Mouse (Mus musculus): ENCODE data around the gene Arhgef2. TPM values are rescaled to one million over a fixed set of nuclear protein-coding genes. Genes with fewer than 3 reads are reported as not detected.
A peak's percentile ranks its signal among the peaks of the same experiment; 100 is the strongest.

Gene Arhgef2
- polyA plus RNA-seq, 1 experiment, result 210 TPM

DNA sequence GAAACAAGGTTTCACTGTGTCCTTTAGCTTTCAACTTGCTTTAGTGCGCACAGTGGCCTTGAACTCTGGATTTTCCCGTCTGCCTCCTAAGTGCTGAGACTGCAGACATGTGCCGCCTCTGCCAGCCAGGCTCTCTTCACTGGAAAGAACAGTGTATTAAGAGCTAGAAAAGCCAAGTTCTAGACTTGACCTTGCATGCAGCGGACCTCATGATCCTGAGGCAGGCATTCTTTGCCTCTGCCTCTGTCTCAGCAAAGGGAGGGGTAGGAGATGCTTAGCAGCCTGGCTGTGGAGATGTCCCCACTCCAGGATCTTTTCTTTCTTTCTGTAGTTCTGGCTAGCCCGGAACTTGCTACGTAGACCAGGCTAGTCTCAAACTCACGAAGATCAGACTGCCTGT, 903 bp upstream of the Arhgef2 start:
- TF ChIP-seq POLR2A (IDR thresholded peaks at IDR 0.05; ENCODE audit: low read depth, low read length), result no peak
- TF ChIP-seq CTCF (IDR thresholded peaks at IDR 0.05; ENCODE audit: borderline replicate concordance, insufficient read depth, low read length), result no peak
- Histone ChIP-seq H3K4me1 (ENCODE audit: control insufficient read depth, insufficient read depth, low read length) (peaks cover 4% of the 10 kb centered on the region), H3K4me3 (ENCODE audit: insufficient read depth, low read length) (no peak overlapping the region), H3K27ac (ENCODE audit: insufficient read depth, low read length) (no peak overlapping the region)

DNA sequence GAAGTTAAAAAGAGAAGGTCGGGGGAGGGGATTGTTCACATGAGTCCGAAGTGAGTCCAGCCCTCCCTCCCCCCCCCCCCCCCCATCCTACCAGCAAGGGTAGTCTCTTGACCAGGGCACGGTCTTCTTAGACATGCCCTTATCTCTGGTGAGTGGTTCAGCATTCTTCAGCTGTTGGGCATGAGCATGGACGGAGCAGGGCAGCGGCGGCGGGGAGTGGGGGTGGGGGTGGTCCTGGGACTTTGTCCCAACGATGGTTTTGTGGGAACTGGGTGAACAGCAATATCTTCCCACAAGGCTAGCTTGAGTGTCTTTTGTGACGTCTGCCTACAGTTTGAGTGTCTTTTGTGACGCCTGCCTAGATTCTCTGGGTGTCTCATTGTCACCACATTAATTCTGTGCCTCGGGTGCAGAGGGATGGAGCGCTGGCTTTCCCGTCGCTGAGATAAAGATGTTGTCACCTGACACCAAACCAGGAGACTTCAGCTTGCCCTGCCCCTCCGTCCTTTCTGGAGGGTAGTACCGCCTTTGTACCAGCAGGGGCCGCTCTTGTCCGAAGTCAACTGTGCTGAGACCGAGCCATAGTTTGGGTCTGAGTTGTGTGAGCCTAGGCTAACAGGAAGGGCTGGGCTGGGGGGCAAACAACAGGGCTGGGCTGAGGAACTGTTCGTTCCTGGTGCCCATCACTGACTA, 1.4 kb downstream of the Arhgef2 start:
- peak overlapping the region; percentile 7; the same call in 1 of the 2 replicates for H3K4me3 ChIP-seq (ENCODE audit: insufficient read depth, low read length)
- H3K4me1 ChIP-seq (ENCODE audit: control insufficient read depth, insufficient read depth, low read length), result peaks cover 4% of the 10 kb centered on the region
- no peak overlapping the region for H3K27ac ChIP-seq (ENCODE audit: insufficient read depth, low read length)
- TF ChIP-seq CTCF (IDR thresholded peaks at IDR 0.05; ENCODE audit: borderline replicate concordance, insufficient read depth, low read length), result peak; percentile 88; the same call in 1 of the 2 replicates
- TF ChIP-seq POLR2A (IDR thresholded peaks at IDR 0.05; ENCODE audit: low read depth, low read length), result peak; percentile 29; the same call in 1 of the 2 replicates

DNA sequence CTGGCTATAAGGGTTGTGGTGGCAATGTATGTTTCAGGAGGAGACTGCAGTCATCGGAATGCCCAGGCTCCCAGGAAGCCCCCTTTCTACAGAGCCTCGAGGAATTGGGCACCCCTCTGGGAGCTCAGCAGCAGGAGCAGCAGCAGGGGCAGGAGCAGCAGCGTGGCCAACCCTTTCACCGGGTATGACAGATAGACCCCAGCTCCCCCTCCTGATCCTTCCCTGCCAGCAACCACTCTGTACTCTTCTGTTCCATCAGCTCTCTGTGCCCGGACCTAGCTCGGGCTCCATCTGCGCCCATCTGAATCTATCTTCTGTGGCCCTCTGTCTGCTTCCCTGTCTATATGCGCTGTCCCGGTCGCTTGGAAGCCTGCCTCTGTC, 2.0 kb downstream of the Arhgef2 start:
- Histone ChIP-seq H3K4me1 (ENCODE audit: control insufficient read depth, insufficient read depth, low read length) (peaks cover 4% of the 10 kb centered on the region), H3K27ac (ENCODE audit: insufficient read depth, low read length) (no peak overlapping the region), H3K4me3 (ENCODE audit: insufficient read depth, low read length) (no peak overlapping the region)
- TF ChIP-seq CTCF (IDR thresholded peaks at IDR 0.05; ENCODE audit: borderline replicate concordance, insufficient read depth, low read length) (no peak), POLR2A (IDR thresholded peaks at IDR 0.05; ENCODE audit: low read depth, low read length) (no peak)

DNA sequence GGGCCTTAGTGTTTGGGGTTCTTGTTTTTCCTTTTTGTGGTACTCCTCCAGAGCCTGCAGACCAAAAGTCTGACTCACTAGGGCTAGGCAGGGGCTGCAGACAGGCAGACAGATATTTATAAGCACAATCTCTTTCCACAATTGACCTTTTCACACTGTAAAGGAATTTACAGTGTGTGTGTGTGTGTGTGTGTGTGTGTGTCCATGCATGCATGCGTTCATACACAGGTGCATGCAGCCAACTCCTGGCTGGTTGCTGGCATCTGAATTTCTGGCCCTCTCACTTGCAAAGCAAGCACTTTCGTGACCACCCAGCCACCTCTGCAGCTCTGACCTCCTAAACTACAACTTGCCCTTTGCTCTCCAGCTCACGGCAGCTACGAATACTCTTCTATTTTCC, 3.3 kb downstream of the Arhgef2 start:
- H3K4me1 ChIP-seq (ENCODE audit: control insufficient read depth, insufficient read depth, low read length), result peaks cover 4% of the 10 kb centered on the region
- TF ChIP-seq CTCF (IDR thresholded peaks at IDR 0.05; ENCODE audit: borderline replicate concordance, insufficient read depth, low read length) (no peak), POLR2A (IDR thresholded peaks at IDR 0.05; ENCODE audit: low read depth, low read length) (no peak)
- no peak overlapping the region for H3K4me3 ChIP-seq (ENCODE audit: insufficient read depth, low read length)
- H3K27ac ChIP-seq (ENCODE audit: insufficient read depth, low read length), result peak overlapping the region; percentile 52

DNA sequence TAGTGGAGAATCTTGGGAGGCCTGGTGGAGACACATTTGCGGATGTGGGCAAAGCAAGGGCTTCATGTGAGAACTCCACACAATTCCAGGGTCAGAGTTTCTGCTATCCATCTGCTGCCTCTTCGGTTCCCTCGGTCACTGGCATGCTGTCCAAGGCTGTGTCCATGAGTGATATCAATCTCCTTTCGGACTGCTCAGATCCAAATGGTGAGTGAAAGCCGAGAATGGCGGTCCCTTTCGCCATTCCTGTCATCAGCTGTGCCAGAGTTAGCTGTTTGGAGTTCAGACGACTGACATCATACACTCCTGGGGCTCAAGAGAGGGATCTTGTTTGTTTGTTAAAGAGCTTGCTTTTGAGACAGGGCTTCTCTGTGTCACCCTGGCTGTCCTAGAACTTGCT, 8.7 kb downstream of the Arhgef2 start:
- Histone ChIP-seq H3K27ac (ENCODE audit: insufficient read depth, low read length) (no peak overlapping the region), H3K4me3 (ENCODE audit: insufficient read depth, low read length) (no peak overlapping the region), H3K4me1 (ENCODE audit: control insufficient read depth, insufficient read depth, low read length) (peaks cover under 1% of the 10 kb centered on the region)
- TF ChIP-seq POLR2A (IDR thresholded peaks at IDR 0.05; ENCODE audit: low read depth, low read length) (no peak), CTCF (IDR thresholded peaks at IDR 0.05; ENCODE audit: borderline replicate concordance, insufficient read depth, low read length) (no peak)

DNA sequence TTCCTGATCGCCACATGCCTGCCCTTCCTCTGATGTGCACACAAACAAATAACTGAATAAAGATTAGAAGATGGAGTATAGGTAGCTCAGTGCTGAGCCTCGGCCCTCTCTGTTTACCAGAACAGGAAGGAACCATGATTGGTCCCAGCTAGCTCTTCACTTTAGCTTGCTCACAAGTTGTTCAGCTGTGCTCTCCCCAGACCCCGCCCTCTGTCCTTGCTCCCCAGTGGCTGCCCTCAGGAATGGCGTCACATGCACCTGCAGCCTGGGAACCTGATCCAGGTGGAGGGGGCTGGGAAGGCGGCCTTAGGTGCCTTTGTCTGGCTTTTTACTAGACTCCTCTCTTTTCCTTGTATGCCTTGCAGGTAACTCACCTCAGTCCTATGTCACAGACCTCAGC, 9.4 kb downstream of the Arhgef2 start:
- TF ChIP-seq POLR2A (IDR thresholded peaks at IDR 0.05; ENCODE audit: low read depth, low read length), result no peak
- TF ChIP-seq CTCF (IDR thresholded peaks at IDR 0.05; ENCODE audit: borderline replicate concordance, insufficient read depth, low read length), result no peak
- Histone ChIP-seq H3K4me3 (ENCODE audit: insufficient read depth, low read length) (no peak overlapping the region), H3K27ac (ENCODE audit: insufficient read depth, low read length) (peak overlapping the region; percentile 61; the same call in 1 of the 2 replicates)

DNA sequence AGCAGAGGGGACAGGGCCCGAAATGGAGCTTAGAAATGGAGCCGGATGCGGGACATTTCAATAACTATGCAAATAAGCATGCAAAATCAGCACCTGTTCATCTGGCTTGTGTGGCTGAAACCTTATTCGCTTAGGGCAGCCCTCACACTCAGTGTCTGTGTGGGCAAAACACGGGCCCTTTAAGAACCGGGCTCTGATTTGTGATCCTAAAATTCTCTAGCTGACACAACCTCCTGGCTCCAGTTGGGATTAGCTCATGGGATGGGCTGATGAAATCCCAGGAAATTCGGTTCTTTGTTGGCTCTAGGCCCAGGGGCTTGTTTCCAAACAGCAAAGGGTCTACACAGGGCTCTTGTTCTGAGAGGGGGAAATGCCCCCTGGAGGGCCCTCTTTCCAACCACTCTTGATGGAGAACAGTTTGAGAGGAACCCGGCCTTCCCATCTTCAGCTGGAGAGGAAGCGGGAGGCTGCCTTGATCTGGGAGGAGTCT, 10.2 kb downstream of the Arhgef2 start:
- Histone ChIP-seq H3K4me1 (ENCODE audit: control insufficient read depth, insufficient read depth, low read length) (no peaks in the 10 kb centered on the region), H3K27ac (ENCODE audit: insufficient read depth, low read length) (peak overlapping the region; percentile 91), H3K4me3 (ENCODE audit: insufficient read depth, low read length) (peak overlapping the region; percentile 63)
- no peak for TF ChIP-seq CTCF (IDR thresholded peaks at IDR 0.05; ENCODE audit: borderline replicate concordance, insufficient read depth, low read length)
- TF ChIP-seq POLR2A (IDR thresholded peaks at IDR 0.05; ENCODE audit: low read depth, low read length), result no peak

More for the DNA sequence above, 9.4 kb downstream of the Arhgef2 start:
- no peaks in the 10 kb centered on the region for H3K4me1 ChIP-seq (ENCODE audit: control insufficient read depth, insufficient read depth, low read length)

DNA sequence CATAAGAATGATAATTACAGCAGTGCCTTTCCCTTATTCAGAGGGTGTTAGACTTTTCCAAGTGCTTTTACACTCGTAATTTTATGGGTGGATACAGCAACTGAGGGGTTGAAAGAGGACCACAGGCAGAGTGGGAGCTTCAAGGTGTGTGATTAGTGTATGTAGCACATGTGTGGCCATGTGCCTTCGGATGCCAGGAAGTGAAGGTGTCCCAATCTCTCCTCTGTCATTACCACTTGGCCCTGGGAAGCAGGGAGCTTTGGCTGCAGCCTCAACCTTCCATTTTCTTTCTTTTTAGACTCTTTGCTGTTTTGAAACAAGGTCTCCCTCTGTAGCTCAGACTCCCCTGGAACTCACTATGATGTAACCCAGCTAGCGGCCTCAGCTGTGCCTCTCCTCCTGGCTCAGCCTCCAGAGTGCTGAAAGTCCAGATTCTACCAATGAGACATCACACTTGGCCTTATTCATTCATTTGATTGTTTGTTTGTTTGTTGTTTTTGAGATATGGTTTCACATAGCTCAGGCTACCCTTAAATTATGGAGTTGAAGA, 11.3 kb downstream of the Arhgef2 start:
- no peaks in the 10 kb centered on the region for H3K4me1 ChIP-seq (ENCODE audit: control insufficient read depth, insufficient read depth, low read length)
- TF ChIP-seq POLR2A (IDR thresholded peaks at IDR 0.05; ENCODE audit: low read depth, low read length), result no peak
- TF ChIP-seq CTCF (IDR thresholded peaks at IDR 0.05; ENCODE audit: borderline replicate concordance, insufficient read depth, low read length), result no peak
- peak overlapping the region; percentile 91 for H3K27ac ChIP-seq (ENCODE audit: insufficient read depth, low read length)
- H3K4me3 ChIP-seq (ENCODE audit: insufficient read depth, low read length), result peak overlapping the region; percentile 63

DNA sequence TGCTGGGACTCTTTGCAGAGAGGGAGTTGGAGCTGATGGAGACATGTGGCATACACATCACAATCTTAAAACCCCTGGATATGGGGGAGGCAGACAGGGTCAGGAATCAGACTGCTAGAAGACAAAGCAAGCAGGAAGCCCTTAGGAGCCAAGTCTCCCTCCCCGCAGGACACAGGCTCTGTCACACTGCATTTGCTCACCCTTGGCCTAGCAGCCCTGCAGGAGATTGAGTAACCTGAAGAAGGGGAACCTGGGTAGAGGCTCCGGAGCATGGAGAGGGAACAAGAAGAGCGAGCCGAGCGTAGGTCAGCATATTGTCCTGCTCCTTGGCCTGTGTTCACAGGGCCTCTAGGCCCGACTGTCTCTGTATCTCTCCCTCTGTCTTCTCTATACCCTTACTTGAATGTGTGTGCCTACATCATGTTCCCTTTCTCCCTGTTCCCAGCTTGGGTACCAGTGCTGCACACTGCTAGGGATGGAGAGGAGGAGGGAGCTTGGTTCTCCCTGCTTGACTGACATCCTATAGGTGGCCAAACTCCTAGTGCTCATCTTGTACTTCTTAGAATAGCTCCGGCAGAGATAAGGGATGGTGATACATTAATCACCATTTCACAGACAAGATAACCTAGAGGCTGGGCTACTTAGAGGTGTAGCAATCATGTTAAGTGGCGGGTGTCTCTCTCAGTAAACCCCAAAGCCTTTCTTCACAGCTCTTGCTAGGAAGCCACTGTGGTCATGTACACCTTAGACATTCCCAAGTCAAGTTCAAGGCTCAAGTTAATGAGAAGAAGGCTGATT, 12.5 kb downstream of the Arhgef2 start:
- Histone ChIP-seq H3K27ac (ENCODE audit: insufficient read depth, low read length) (peak overlapping the region; percentile 38), H3K4me1 (ENCODE audit: control insufficient read depth, insufficient read depth, low read length) (no peaks in the 10 kb centered on the region), H3K4me3 (ENCODE audit: insufficient read depth, low read length) (peak overlapping the region; percentile 27)
- TF ChIP-seq POLR2A (IDR thresholded peaks at IDR 0.05; ENCODE audit: low read depth, low read length), result no peak; the same call in none of the 2 replicates
- TF ChIP-seq CTCF (IDR thresholded peaks at IDR 0.05; ENCODE audit: borderline replicate concordance, insufficient read depth, low read length), result no peak

Data from embryonic fibroblast, embryonic 13.5 days (primary cell).